Mouse (Mus musculus) mammary gland, adult 2 months (tissue): ENCODE measurements around the gene 2310007B03Rik. TPM values are rescaled to one million over a fixed set of nuclear protein-coding genes. Genes with fewer than 3 reads are reported as not detected.

ENCODE experiments used
- polyA plus RNA-seq: library from polyadenylated mRNA; depleted of rRNA; stranded (reverse); fragments of >200 nt; gene quantifications from 2 replicates; pipeline ENCODE4 v1.2.3, GENCODE M21; 2012; ENCODE audit warnings: low replicate concordance; rRNA removed

The 2310007B03Rik gene
- 0.19 and 0.82 TPM in 2 replicates for polyA plus RNA-seq

GRCm38 (mm10) chr1:93160501-93161133 is at the start of gene 2310007B03Rik:
Gene 2310007B03Rik (minus strand): TSS chr1:93160948.

GRCm38 (mm10) chr1:93168295-93168775 is 7.6 kb upstream of the 2310007B03Rik start, which contains the start of gene Crocc2:
Gene Crocc2 (plus strand): TSS chr1:93168725.

GRCm38 (mm10) chr1:93135036-93135526 is 25.7 kb downstream of the 2310007B03Rik start, which contains the start of gene Agxt:
Gene Agxt (plus strand): TSS chr1:93135240.

GRCm38 (mm10) chr1:93101571-93102061 is 59.1 kb downstream of the 2310007B03Rik start, which contains the start of gene Kif1a:
Gene Kif1a (minus strand): TSS chr1:93101951.

Other genes starting within 250 kb of the 2310007B03Rik start
- gene Capn10, start 226.6 kb downstream of the 2310007B03Rik start, polyA plus RNA-seq = 21.3 and 25.7 TPM in 2 replicates
- gene Gpr35, start 210.1 kb downstream of the 2310007B03Rik start, polyA plus RNA-seq = 5.6 and 6.3 TPM in 2 replicates
- gene Aqp12, start 154.6 kb downstream of the 2310007B03Rik start, polyA plus RNA-seq = not detected in 2 replicates
- 2.7 and 3.2 TPM in 2 replicates for gene Kif1a, start 59.0 kb downstream of the 2310007B03Rik start, polyA plus RNA-seq
- 0.53 TPM in 1 of 2 replicates, not detected in the other for gene Agxt, start 25.7 kb downstream of the 2310007B03Rik start, polyA plus RNA-seq
- gene Crocc2, start 7.8 kb upstream of the 2310007B03Rik start, polyA plus RNA-seq = 0.37 and 0.38 TPM in 2 replicates
- 33.3 and 46.3 TPM in 2 replicates for gene Sned1, start 74.9 kb upstream of the 2310007B03Rik start, polyA plus RNA-seq
- gene Mterf4, start 145.0 kb upstream of the 2310007B03Rik start, polyA plus RNA-seq = 5.8 and 12.0 TPM in 2 replicates
- gene Ppp1r7, start 181.9 kb upstream of the 2310007B03Rik start, polyA plus RNA-seq = 2.7 and 4.7 TPM in 2 replicates
- gene Pask, start 182.5 kb upstream of the 2310007B03Rik start, polyA plus RNA-seq = 1.5 and 2.0 TPM in 2 replicates
- 0.53 and 0.99 TPM in 2 replicates for gene Ano7, start 213.0 kb upstream of the 2310007B03Rik start, polyA plus RNA-seq